Mouse (Mus musculus) brain, adult 2 months (tissue): ENCODE measurements around the gene Pnn.

ENCODE experiments used
- DNase-seq: peaks from one replicate; pipeline ENCODE4 v3.0.0; 2011; ENCODE audit warnings: low read depth, low spot score

The Pnn gene

DNA sequence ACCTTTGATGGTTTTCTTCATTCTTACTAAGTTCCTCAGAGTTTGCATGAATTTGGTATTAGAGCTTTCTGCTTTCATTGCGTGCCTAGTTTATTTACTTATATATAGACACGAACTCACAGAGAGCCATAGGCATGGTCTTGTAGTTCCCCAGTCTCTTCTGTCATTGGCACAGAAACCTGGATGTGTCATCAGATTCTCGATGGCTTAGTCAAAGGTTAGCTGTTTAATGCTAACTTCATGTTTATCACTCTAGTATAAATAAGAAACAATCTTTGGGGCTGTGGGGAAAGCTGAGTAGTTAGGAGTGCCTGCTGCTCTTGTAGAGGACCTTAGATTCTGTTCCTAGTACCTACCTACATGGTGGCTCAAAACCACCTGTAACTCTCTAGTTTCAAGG lies 10.3 kb downstream of the Pnn start:
- DNase-seq = no peak

- no peak for DNase-seq
Measured at GRCm38 (mm10) chr12:59077883-59078282, 11.2 kb downstream of the Pnn start.

GRCm38 (mm10) chr12:59080461-59080860 lies 13.8 kb downstream of the Pnn start:
- no peak for DNase-seq

GRCm38 (mm10) chr12:59084446-59084845 lies 17.8 kb downstream of the Pnn start:
- no peak for DNase-seq

GRCm38 (mm10) chr12:59086171-59086570 lies 19.5 kb downstream of the Pnn start:
- no peak for DNase-seq

GRCm38 (mm10) chr12:59093543-59093942 lies 26.9 kb downstream of the Pnn start:
- no peak for DNase-seq

GRCm38 (mm10) chr12:59095104-59096025 lies 28.7 kb downstream of the Pnn start, which contains the start of gene Mia2:
Gene Mia2 (plus strand): TSS chr12:59095799.
- no peak for DNase-seq

- DNase-seq = no peak
Measured at GRCm38 (mm10) chr12:59104771-59105170, 38.1 kb downstream of the Pnn start.

DNA sequence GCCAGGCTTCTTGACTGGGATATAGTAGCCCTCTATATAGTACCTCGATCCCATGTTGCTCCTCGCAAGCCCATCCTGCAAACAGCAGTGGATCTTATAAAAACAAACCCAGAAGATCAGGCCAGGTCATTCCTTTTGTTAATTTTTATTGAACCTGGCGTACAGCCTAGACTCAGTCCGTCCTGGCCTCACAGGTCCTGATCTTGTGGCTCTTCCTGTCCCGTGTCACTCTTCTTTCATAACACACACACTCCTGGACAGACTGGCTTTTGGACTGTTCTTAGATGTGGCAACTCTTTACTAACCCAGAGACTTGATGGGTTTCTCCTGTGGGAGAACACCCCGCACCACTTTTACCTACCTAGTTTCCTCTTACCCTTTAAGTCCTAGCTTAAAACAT lies 39.2 kb downstream of the Pnn start:
- no peak for DNase-seq

DNA sequence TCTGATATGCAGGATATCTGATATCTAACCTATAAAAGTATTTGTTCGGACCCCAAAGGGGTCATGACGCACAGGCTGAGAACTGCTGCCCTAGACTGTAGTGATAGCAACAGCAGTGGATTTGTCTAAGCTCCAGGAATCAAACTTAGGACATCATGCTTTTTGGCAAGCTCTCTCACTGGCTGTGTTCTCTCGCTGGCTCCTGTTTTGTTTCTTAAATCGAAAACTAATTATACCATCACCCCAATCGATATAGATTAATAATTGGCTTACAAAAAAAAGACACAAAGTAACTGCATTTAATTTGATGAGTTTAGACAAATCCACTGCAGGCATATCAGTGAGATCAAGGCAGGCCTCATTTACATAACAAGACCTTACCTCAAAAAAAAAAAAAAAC lies 39.8 kb downstream of the Pnn start:
- DNase-seq = no peak

DNA sequence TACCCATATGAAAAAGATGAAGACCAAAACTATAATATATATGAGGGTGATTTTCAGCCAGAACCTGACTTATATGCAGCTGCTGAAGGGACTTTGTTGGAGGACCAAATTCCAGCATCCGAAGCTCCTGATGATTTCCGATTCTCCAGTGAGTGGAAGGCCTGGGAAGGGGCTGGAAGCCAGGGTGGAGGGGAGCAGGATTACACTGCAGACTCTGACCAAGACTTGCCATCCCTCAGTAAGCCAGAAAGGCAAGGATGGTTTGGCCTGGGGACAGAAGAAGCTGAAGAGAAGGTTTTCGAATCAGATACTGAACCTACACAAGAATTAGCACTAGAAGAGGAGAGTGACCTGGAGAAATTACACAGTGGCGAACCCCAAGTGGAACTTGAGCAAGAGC lies 41.2 kb downstream of the Pnn start:
- DNase-seq = no peak

GRCm38 (mm10) chr12:59117184-59117583 lies 50.5 kb downstream of the Pnn start:
- DNase-seq = peak; percentile 67
